Mouse (Mus musculus) forebrain, embryonic 14.5 days (tissue): Measurements from ENCODE around the gene Krt10. TPM values are rescaled to one million over a fixed set of nuclear protein-coding genes. Genes with fewer than 3 reads are reported as not detected.
A peak's percentile ranks its signal among the peaks of the same experiment; 100 is the strongest.

ENCODE experiments used
- ATAC-seq: fragments of 200-750 bp; cut with Nextera tagmentation; 2 replicates; pipeline ENCODE4 v1.8.0; 2017; ENCODE audit warnings: mild to moderate bottlenecking, moderate library complexity
- DNase-seq: peaks from one replicate; pipeline ENCODE4 v3.0.0-alpha.2; 2015; ENCODE audit warnings: low spot score
- H3K27ac ChIP-seq: fragments of 300-500 bp; sonication (generic); 2 replicates; pipeline ENCODE4 v1.5.1; 2014; ENCODE audit warnings: low read depth, mild to moderate bottlenecking, control low read depth, low read length, moderate library complexity
- H3K27me3 ChIP-seq: fragments of 300-500 bp; sonication (generic); replicated peaks from 2 replicates; pipeline ENCODE4 v1.6.1; 2014; ENCODE audit warnings: low read length, control low read depth, mixed read lengths; ENCODE audit not compliant: control insufficient read depth, insufficient read depth
- H3K36me3 ChIP-seq: fragments of 300-500 bp; sonication (generic); 2 replicates; pipeline ENCODE4 v1.6.1; 2014; ENCODE audit warnings: low read length, control low read depth; ENCODE audit not compliant: control insufficient read depth, insufficient read depth
- H3K4me1 ChIP-seq: fragments of 300-500 bp; sonication (generic); 2 replicates; pipeline ENCODE4 v1.6.1; 2014; ENCODE audit warnings: antibody characterized with exemption, low read length, control low read depth; ENCODE audit not compliant: control insufficient read depth, insufficient read depth
- H3K4me2 ChIP-seq: fragments of 300-500 bp; sonication (generic); 2 replicates; pipeline ENCODE4 v1.6.1; 2014; ENCODE audit warnings: mild to moderate bottlenecking, control low read depth, low read length
- H3K4me3 ChIP-seq: fragments of 300-500 bp; sonication (generic); 2 replicates; pipeline ENCODE4 v1.5.1; 2014; ENCODE audit warnings: low read depth, low read length, control low read depth
- H3K9ac ChIP-seq: fragments of 300-500 bp; sonication (generic); 2 replicates; pipeline ENCODE4 v1.6.1; 2014; ENCODE audit warnings: mild to moderate bottlenecking, low read length, control low read depth, moderate library complexity
- H3K9me3 ChIP-seq: fragments of 300-500 bp; sonication (generic); replicated peaks from 2 replicates; pipeline ENCODE4 v1.6.1; 2016; ENCODE audit warnings: low read length, control low read depth, mixed read lengths; ENCODE audit not compliant: control insufficient read depth
- WGBS: fragments of 180-500 bp; shearing (Covaris S2); extraction: QIAGEN DNeasy Blood & Tissue Kit; methylation state at CpG from one replicate; pipeline ENCODE4 v1.1.7; 2014; 5-methylcytosine and 5-hydroxymethylcytosine counted together
- polyA plus RNA-seq: library from polyadenylated mRNA; unstranded; fragments of >200 nt; fragmentation: Nextera tagmentation; extraction: Ambion mirVana; gene quantifications from 2 replicates; pipeline ENCODE4 v1.2.1, GENCODE M21; 2014

Gene Krt10
- polyA plus RNA-seq, 1 experiment from 2014 or later = 33.3 TPM

DNA sequence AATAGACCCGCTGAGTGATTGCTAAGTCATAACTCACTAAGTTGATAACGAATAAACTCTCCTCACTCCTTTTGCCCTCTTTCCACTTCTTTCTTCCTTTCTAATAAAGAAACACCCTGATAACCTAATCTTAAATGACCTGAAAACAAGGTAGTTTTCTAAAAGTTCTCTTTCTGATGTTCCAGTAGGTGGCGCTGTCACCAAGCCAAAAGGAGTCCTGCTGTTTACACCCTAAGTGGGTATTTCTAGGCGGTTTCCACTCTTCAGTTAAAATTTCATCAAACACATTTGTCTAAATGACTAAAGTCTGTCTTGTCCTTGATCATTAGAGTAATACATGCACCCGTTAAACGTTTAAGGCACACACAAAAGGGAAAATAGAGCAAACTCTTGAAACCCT, 24.1 kb upstream of the Krt10 start:
- no peaks in the 10 kb centered on the region for H3K9me3 ChIP-seq
- H3K9ac ChIP-seq = no peak overlapping the region
- no peak overlapping the region for H3K4me2 ChIP-seq
- H3K27ac ChIP-seq = no peak overlapping the region
- no peaks in the 10 kb centered on the region for H3K36me3 ChIP-seq
- WGBS = 20% methylated on average over 6 of the region's 6 CpGs
- H3K27me3 ChIP-seq = no peaks in the 10 kb centered on the region
- H3K4me1 ChIP-seq = no peaks in the 10 kb centered on the region
- no peak for ATAC-seq
- no peak overlapping the region for H3K4me3 ChIP-seq
- DNase-seq = peak; percentile 58

DNA sequence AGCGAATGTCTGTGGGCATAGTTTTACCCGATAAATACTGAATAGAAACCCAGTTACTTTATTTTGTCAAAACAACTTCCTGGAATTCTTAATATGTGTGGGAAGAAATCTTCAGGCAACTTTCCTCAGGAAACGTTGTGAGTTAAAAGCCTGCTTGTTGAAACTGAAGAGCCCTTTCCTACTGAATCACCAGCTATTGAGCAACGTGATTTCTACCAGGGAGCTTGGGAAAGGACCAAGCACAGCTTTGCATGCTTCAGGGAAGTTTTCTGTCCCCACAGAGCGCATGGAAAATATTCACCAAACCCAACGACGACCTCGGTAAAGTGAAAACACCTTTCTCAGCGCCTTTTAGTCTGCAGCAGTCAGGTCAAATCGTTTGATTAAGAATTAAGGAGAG, 17.0 kb upstream of the Krt10 start:
- no peak for DNase-seq

DNA sequence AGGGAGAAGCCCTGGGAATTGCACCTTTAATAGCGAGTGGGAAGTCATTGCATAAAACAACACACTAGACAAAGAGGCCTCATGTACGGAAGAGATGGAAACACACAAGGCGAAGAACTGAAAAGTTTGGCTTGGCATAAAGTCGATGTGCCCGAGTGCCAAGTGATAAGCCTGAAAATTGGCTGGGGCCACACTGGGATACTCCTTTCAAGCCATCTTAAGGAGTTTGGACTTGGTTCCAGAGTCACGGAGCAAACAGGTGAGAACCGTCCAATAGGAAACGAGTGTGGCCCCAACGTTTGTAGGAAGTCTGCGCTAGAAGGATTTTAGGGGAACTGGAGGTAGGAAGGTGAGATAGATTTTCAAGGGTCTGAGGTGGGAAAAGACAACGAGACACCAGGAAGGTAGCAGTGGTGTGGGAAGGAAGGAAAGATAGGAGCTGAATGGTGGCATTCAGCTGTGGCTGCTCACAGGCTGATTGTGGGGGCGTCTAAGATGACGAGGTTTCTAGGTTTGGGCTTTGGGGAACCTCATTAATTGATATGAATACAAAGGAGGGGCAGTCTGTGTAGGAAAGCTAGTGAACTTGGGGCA, 10.9 kb upstream of the Krt10 start:
- no peaks in the 10 kb centered on the region for H3K4me1 ChIP-seq
- H3K4me3 ChIP-seq = no peak overlapping the region
- DNase-seq (no peak), ATAC-seq (no peak)
- WGBS = 87% methylated on average over 13 of the region's 13 CpGs
- H3K27me3 ChIP-seq = no peaks in the 10 kb centered on the region
- no peaks in the 10 kb centered on the region for H3K9me3 ChIP-seq
- H3K4me2 ChIP-seq = no peak overlapping the region
- no peaks in the 10 kb centered on the region for H3K36me3 ChIP-seq
- no peak overlapping the region for H3K9ac ChIP-seq
- H3K27ac ChIP-seq = no peak overlapping the region

More for the DNA sequence above, 17.0 kb upstream of the Krt10 start:
- H3K27ac ChIP-seq = no peak overlapping the region
- H3K9ac ChIP-seq = no peak overlapping the region
- H3K4me3 ChIP-seq = no peak overlapping the region
- H3K4me1 ChIP-seq = no peaks in the 10 kb centered on the region
- no peaks in the 10 kb centered on the region for H3K36me3 ChIP-seq
- H3K27me3 ChIP-seq = no peaks in the 10 kb centered on the region
- H3K4me2 ChIP-seq = no peak overlapping the region
- no peak for ATAC-seq
- 76% methylated on average over 10 of the region's 10 CpGs for WGBS
- H3K9me3 ChIP-seq = no peaks in the 10 kb centered on the region

DNA sequence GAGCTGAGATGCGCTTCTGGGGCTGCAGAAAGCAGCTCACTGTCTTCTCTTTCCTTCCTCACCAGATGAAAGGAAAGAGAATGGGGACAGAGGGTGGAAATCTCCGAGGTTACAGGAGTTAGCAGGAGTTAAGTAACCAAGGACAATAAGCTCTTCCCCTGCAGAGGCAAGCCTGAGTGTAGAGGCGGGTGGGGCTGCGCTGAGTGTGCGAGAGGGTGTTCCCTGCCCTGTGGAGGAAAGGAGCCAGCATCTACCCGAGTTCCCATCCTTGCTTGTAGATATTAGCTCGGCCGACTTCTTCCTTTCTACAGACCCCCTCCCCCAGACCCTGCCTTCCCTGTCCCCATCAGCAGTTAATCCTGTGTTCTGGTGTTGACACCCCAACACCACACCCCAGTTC, 9.7 kb upstream of the Krt10 start:
- 56% methylated on average over 8 of the region's 8 CpGs for WGBS
- Histone ChIP-seq H3K4me3 (no peak overlapping the region), H3K9me3 (no peaks in the 10 kb centered on the region), H3K36me3 (no peaks in the 10 kb centered on the region), H3K9ac (no peak overlapping the region), H3K27ac (no peak overlapping the region), H3K4me1 (no peaks in the 10 kb centered on the region), H3K4me2 (no peak overlapping the region), H3K27me3 (no peaks in the 10 kb centered on the region)
- DNase-seq (no peak), ATAC-seq (no peak)

DNA sequence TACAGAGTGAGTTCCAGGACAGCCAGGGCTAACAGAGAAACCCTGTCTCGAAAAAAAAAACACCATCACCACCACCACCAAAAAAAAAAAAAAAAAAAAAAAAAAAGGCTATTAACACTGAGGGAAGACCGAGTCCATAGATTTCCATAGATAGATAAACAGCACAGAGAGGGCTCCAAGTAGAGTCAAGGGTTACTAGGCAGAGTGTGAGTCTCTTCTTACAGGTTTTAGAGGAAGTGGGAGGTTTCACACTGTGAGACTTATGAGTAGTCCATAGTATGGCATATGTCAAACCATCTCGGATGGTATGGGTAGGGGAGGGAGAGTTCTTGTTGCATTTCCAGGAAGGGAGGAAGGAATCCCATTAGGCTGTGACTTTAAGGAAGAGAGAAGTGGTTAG, 8.9 kb upstream of the Krt10 start:
- H3K4me2 ChIP-seq = no peak overlapping the region
- no peak overlapping the region for H3K9ac ChIP-seq
- no peaks in the 10 kb centered on the region for H3K36me3 ChIP-seq
- H3K27me3 ChIP-seq = no peaks in the 10 kb centered on the region
- 85% methylated on average over 3 of the region's 3 CpGs for WGBS
- H3K4me3 ChIP-seq = no peak overlapping the region
- H3K9me3 ChIP-seq = no peaks in the 10 kb centered on the region
- DNase-seq = no peak
- H3K4me1 ChIP-seq = no peaks in the 10 kb centered on the region
- no peak overlapping the region for H3K27ac ChIP-seq
- no peak for ATAC-seq

DNA sequence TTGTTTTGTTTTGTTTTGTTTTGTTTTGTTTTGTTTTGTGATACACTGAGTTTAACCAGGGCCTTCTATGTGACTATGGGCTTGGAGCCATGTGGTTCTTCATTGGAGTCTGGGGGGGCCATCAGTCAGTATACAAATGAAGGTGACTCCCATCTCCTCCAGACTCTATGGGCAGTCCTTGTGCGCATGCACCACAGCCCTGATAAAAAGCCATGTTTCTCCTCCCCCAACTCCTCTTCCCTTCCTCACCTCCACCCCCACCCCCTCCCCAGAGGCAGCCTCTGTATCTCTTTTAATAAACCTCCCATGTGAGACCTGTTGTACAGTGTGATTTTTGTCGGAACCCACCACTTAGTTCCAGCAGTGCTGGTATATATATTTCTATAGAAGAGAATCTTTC, 7.5 kb upstream of the Krt10 start:
- Histone ChIP-seq H3K27me3 (no peaks in the 10 kb centered on the region), H3K9ac (no peak overlapping the region), H3K9me3 (no peaks in the 10 kb centered on the region), H3K4me1 (no peaks in the 10 kb centered on the region), H3K27ac (no peak overlapping the region), H3K4me3 (no peak overlapping the region), H3K36me3 (no peaks in the 10 kb centered on the region), H3K4me2 (no peak overlapping the region)
- 34% methylated on average over 2 of the region's 2 CpGs for WGBS
- DNase-seq (no peak), ATAC-seq (no peak)

DNA sequence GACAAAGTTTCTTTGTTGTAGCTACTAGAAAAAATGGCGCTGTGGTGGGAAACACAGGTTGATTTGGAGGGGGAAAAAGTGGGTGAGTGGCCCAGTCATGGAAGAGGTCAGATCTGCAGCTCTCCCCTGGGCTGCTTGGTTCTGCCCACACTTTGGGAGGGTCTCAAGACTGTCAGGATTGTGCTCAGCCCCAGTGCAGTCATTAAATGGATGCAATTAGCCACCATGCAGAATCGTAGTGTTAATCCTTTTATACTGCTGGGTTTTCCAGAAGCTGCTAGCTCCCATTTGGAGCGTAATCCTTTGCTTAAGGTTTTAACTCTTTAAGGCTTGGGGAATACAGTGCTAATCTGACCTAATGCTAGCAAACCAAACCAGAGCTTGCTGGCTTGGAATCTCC, 6.9 kb upstream of the Krt10 start:
- H3K27ac ChIP-seq = no peak overlapping the region
- no peaks in the 10 kb centered on the region for H3K27me3 ChIP-seq
- no peaks in the 10 kb centered on the region for H3K4me1 ChIP-seq
- ATAC-seq (no peak), DNase-seq (peak; percentile 16)
- WGBS = 4% methylated on average over 3 of the region's 3 CpGs
- H3K9me3 ChIP-seq = no peaks in the 10 kb centered on the region
- H3K4me2 ChIP-seq = no peak overlapping the region
- no peaks in the 10 kb centered on the region for H3K36me3 ChIP-seq
- no peak overlapping the region for H3K4me3 ChIP-seq
- no peak overlapping the region for H3K9ac ChIP-seq

DNA sequence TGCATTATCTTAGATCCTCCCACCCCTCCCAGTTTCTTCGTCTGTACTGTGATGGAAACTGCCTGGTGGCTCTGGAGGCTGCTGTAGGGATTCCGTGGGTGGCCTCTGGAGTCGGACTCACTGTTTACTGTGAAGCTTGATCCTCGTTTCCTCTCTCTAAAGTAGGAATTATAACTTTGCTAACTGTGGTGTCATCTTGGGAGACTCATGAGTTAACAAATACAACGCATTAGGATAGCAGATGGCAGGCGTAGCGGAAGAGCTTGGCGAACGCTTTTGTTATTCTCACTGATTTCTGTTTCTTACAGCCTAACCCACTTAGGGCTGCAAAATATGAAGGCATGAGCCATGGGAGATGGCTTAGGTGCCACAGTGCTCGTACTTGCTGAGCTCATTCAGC, 3.3 kb upstream of the Krt10 start:
- no peak overlapping the region for H3K4me2 ChIP-seq
- no peak overlapping the region for H3K27ac ChIP-seq
- DNase-seq (peak; percentile 13), ATAC-seq (no peak)
- H3K27me3 ChIP-seq = no peaks in the 10 kb centered on the region
- no peaks in the 10 kb centered on the region for H3K36me3 ChIP-seq
- no peaks in the 10 kb centered on the region for H3K9me3 ChIP-seq
- no peak overlapping the region for H3K9ac ChIP-seq
- 86% methylated on average over 10 of the region's 10 CpGs for WGBS
- no peak overlapping the region for H3K4me3 ChIP-seq
- no peaks in the 10 kb centered on the region for H3K4me1 ChIP-seq

DNA sequence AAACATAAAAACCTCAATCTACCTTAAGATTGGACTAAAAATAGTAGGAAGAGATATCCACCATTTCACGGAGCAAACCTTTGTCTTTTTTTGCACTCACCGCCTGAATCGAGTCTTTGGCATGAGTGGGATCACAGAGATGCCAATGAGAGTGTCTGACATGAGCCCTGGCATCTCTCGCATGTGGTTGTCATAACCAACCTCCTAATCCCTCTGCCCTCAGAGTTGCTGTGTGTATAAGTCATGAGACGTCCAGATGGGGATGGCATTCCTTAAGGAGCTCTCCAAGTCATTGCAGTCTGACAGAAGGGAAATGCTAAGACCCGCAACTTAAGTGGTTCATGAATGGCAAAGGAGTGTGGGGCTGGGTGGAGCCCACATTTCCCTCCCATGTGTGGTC, 2.2 kb upstream of the Krt10 start:
- H3K4me1 ChIP-seq = peaks cover 5% of the 10 kb centered on the region; the same call in 1 of the 2 replicates
- no peaks in the 10 kb centered on the region for H3K27me3 ChIP-seq
- H3K4me2 ChIP-seq = no peak overlapping the region
- no peaks in the 10 kb centered on the region for H3K36me3 ChIP-seq
- H3K4me3 ChIP-seq = no peak overlapping the region
- ATAC-seq (no peak), DNase-seq (no peak)
- 82% methylated on average over 6 of the region's 6 CpGs for WGBS
- H3K9ac ChIP-seq = no peak overlapping the region
- H3K9me3 ChIP-seq = no peaks in the 10 kb centered on the region
- no peak overlapping the region for H3K27ac ChIP-seq
